ENCODE assay signal across 8 mouse cellular contexts in genomic region chr2:31635281-31636137, GRCm38 (mm10). TPM values are rescaled to one million over a fixed set of nuclear protein-coding genes. Genes with fewer than 3 reads are reported as not detected.
A peak's percentile ranks its signal among the peaks of the same experiment; 100 is the strongest.
DNase-seq lines count a peak whose midpoint lies in the region; ATAC-seq lines count a peak whose summit lies in the region.
"Had no signal": no experiment of that assay in that cellular context is flagged by ENCODE, and none has a peak within 500 bp of the region (broad histone marks: within the 10 kb centered on the region; RNA-seq: fewer than 3 reads in every experiment).

No protein-coding gene starts in this region.

- DNase-seq in thymus, postnatal 4 days, result peak; percentile 53
- DNase-seq in thymus, postnatal 36 days, result no peak
- DNase-seq in midbrain, embryonic 10.5 days (ENCODE audit: low spot score), result peak; percentile 57
- DNase-seq in ovary, adult 18-20 months (ENCODE audit: low spot score), result no peak
- DNase-seq in left cerebral cortex, postnatal 36 days (ENCODE audit: low spot score in 2 of 2), result no peak

- H3K9me3 ChIP-seq in forebrain, embryonic 15.5 days, result no peaks in the 10 kb centered on the region
- H3K9me3 ChIP-seq in midbrain, embryonic 10.5 days (replicated peaks), result no peaks in the 10 kb centered on the region

- H3K4me1 ChIP-seq in forebrain, embryonic 15.5 days, result peaks cover 51% of the 10 kb centered on the region
- peaks cover 67% of the 10 kb centered on the region for H3K4me1 ChIP-seq in midbrain, embryonic 10.5 days

- H3K27ac ChIP-seq in forebrain, embryonic 15.5 days (replicated peaks), result no peak overlapping the region
- H3K27ac ChIP-seq in midbrain, embryonic 10.5 days (replicated peaks), result peak overlapping the region; percentile 77

- ATAC-seq in forebrain, embryonic 15.5 days (replicated peaks), result no peak
- no peak for ATAC-seq in inflammation-experienced regulatory T-cells, adult 6 months

- H3K9ac ChIP-seq in forebrain, embryonic 15.5 days (replicated peaks), result 0 out of 2 replicates have a peak overlapping the region, but pooled peaks have one; percentile 9

- H3K4me2 ChIP-seq in forebrain, embryonic 15.5 days (replicated peaks), result peak overlapping the region; percentile 50

- intact Hi-C loops in left cerebral cortex, postnatal 36 days (cut with DNase I), result no loop called here

- H3K27me3 ChIP-seq in forebrain, embryonic 15.5 days, result peaks cover 91% of the 10 kb centered on the region
- peaks cover 100% of the 10 kb centered on the region for H3K27me3 ChIP-seq in midbrain, embryonic 10.5 days (ENCODE audit: low read depth, poor library complexity, severe bottlenecking)

- under 1% methylated on average over 52 of the region's 52 CpGs for WGBS in forebrain, embryonic 15.5 days
- WGBS in midbrain, embryonic 10.5 days, result under 1% methylated on average over 52 of the region's 52 CpGs

- H3K36me3 ChIP-seq in forebrain, embryonic 15.5 days, result no peaks in the 10 kb centered on the region
- H3K36me3 ChIP-seq in midbrain, embryonic 10.5 days, result no peaks in the 10 kb centered on the region

- H3K4me3 ChIP-seq in forebrain, embryonic 15.5 days, result peak overlapping the region; percentile 27
- H3K4me3 ChIP-seq in midbrain, embryonic 10.5 days, result peak overlapping the region; percentile 53

RNA-seq across cellular contexts. Expression of gene Prdm12, which starts 4.3 kb away (rescaled TPM):
- 2.9 and 4.1 TPM in 2 replicates for polyA plus RNA-seq in forebrain, embryonic 15.5 days (2015; fragmentation: Nextera tagmentation; extraction: Ambion mirVana)
- polyA plus RNA-seq in midbrain, embryonic 10.5 days (2016; fragmentation: Nextera tagmentation; extraction: Ambion mirVana), result 2.0 and 4.3 TPM in 2 replicates
- polyA plus RNA-seq in inflammation-experienced regulatory T-cells, adult 6 months (2017; shearing (Covaris generic)), result not detected
- under 1 TPM; 0.16 to 0.44 TPM for total RNA-seq in left cerebral cortex, postnatal 36 days (2021)
- total RNA-seq: liver, adult 2 months had no signal
- polyA plus RNA-seq: liver, adult 2 months had no signal

RNA-seq across cellular contexts. Expression of gene Exosc2, which starts 35.0 kb away (rescaled TPM):
- 41.6 and 44.2 TPM in 2 replicates for polyA plus RNA-seq in forebrain, embryonic 15.5 days (2015; fragmentation: Nextera tagmentation; extraction: Ambion mirVana)
- polyA plus RNA-seq in midbrain, embryonic 10.5 days (2016; fragmentation: Nextera tagmentation; extraction: Ambion mirVana), result 97.4 and 106 TPM in 2 replicates
- polyA plus RNA-seq in inflammation-experienced regulatory T-cells, adult 6 months (2017; shearing (Covaris generic)), result 10 to 100 TPM; 31.9 to 50.4 (median 42.6) TPM
- total RNA-seq in left cerebral cortex, postnatal 36 days (2021), result 10 to 100 TPM; 19.8 to 23.9 TPM

RNA-seq across cellular contexts. Expression of gene Abl1, which starts 52.7 kb away (rescaled TPM):
- polyA plus RNA-seq in forebrain, embryonic 15.5 days (2015; fragmentation: Nextera tagmentation; extraction: Ambion mirVana), result 23.6 and 23.7 TPM in 2 replicates
- 44.2 and 48.2 TPM in 2 replicates for polyA plus RNA-seq in midbrain, embryonic 10.5 days (2016; fragmentation: Nextera tagmentation; extraction: Ambion mirVana)
- polyA plus RNA-seq in inflammation-experienced regulatory T-cells, adult 6 months (2017; shearing (Covaris generic)), result 1 to 10 TPM; 5.0 to 9.4 (median 7.2) TPM
- 10 to 100 TPM; 37.8 to 52.2 TPM for total RNA-seq in left cerebral cortex, postnatal 36 days (2021)

Comparison
In these comparisons a context has a peak if more than half of its experiments do, and no peak if none do; other contexts are left out.
1. DNase-seq: peak in thymus, postnatal 4 days (single experiment) and midbrain, embryonic 10.5 days (single experiment); none in thymus, postnatal 36 days (0 of 2), ovary, adult 18-20 months (single experiment) and left cerebral cortex, postnatal 36 days (0 of 2).